Mouse (Mus musculus): ENCODE results near the gene Cyba. TPM values are rescaled to one million over a fixed set of nuclear protein-coding genes. Genes with fewer than 3 reads are reported as not detected.

Cyba gene
- polyA plus RNA-seq, 2 experiments: 71.3 to 146 TPM

DNA sequence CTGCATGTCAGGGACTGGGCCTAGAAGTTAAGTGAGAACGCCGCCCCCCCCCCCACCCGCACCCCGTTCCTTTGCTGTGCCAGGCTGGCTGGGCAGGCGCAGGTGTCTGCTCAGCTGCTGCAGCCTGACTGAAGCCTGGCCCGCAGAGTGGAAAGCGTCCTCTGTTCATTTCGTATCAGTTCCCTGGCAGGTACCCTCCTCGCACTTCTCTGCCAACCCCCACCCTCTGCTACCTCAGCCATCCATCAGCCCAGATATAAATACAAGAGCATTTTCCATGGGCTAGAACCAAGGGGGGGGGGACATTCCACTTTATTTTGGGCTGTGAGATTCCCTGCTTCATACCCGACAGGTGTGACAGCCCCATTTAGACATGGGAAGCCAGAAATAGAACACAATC lies 19.4 kb upstream of the Cyba start:
- Histone ChIP-seq H3K4me3 (ENCODE audit: insufficient read depth in 1 of 2, low read depth in 2 of 2, low read length in 2 of 2) (no peak overlapping the region), H3K4me2 (ENCODE audit: low read depth) (no peak overlapping the region), H3K9ac (replicated peaks) (no peak overlapping the region), H3K9me3 (ENCODE audit: control insufficient read depth, low read length) (no peaks in the 10 kb centered on the region), H3K4me1 (replicated peaks; ENCODE audit: control insufficient read depth in 2 of 2, insufficient read depth in 2 of 2, low read length in 1 of 2) (no peaks in the 10 kb centered on the region; a peak in 1 of 4 replicates), H3K27me3 (ENCODE audit: control insufficient read depth, insufficient read depth, low read length) (no peaks in the 10 kb centered on the region), H3K36me3 (replicated peaks; ENCODE audit: control insufficient read depth, insufficient read depth, low read depth) (no peaks in the 10 kb centered on the region), H3K27ac (no peak overlapping the region)
- TF ChIP-seq CTCF (IDR thresholded peaks at IDR 0.05; ENCODE audit: low read depth) (no peak), EP300 (IDR thresholded peaks at IDR 0.05; ENCODE audit: low read depth) (no peak)
- WGBS (ENCODE audit: insufficient replicate concordance): 74% methylated on average over 10 of the region's 10 CpGs
- ATAC-seq (ENCODE audit: insufficient read depth) (no peak), DNase-seq (ENCODE audit: low read depth in 3 of 3, low spot score in 3 of 3) (no peak)

DNA sequence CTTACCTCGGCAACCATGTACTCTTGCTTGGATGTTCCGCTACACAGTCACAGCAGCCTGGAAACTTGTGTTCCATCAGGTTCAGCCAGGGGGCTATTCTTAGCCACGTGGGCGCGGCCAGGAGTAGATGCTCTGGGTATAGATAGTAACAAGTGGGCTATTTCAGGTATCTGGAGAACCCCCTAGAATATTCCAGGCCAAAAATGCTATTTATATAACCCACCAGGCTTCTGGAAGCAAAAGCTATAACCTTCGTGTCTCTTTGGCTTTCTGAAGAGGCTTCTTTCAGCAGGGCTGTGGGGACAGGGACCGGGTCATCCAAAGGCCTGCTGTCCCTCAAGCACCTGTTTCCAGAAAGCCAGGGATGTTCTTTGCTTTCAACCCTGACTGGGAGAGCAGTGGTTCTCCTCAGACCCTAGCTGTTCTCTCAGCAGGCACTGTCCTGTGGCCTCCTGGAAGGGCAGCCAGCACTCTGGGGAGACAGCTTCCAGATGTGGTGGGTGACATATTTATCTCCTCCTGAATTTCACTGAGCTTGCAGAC lies 18.5 kb upstream of the Cyba start:
- Histone ChIP-seq H3K4me2 (ENCODE audit: low read depth) (no peak overlapping the region), H3K4me3 (ENCODE audit: insufficient read depth in 1 of 2, low read depth in 2 of 2, low read length in 2 of 2) (no peak overlapping the region), H3K27ac (no peak overlapping the region), H3K9ac (replicated peaks) (no peak overlapping the region), H3K36me3 (replicated peaks; ENCODE audit: control insufficient read depth, insufficient read depth, low read depth) (no peaks in the 10 kb centered on the region), H3K27me3 (ENCODE audit: control insufficient read depth, insufficient read depth, low read length) (no peaks in the 10 kb centered on the region), H3K9me3 (ENCODE audit: control insufficient read depth, low read length) (no peaks in the 10 kb centered on the region), H3K4me1 (replicated peaks; ENCODE audit: control insufficient read depth in 2 of 2, insufficient read depth in 2 of 2, low read length in 1 of 2) (no peaks in the 10 kb centered on the region; a peak in 1 of 4 replicates)
- ATAC-seq (ENCODE audit: insufficient read depth) (no peak), DNase-seq (ENCODE audit: low read depth in 3 of 3, low spot score in 3 of 3) (no peak)
- 60% methylated on average over 7 of the region's 7 CpGs for WGBS (ENCODE audit: insufficient replicate concordance)
- TF ChIP-seq CTCF (IDR thresholded peaks at IDR 0.05; ENCODE audit: low read depth): no peak
- no peak for TF ChIP-seq EP300 (IDR thresholded peaks at IDR 0.05; ENCODE audit: low read depth)

DNA sequence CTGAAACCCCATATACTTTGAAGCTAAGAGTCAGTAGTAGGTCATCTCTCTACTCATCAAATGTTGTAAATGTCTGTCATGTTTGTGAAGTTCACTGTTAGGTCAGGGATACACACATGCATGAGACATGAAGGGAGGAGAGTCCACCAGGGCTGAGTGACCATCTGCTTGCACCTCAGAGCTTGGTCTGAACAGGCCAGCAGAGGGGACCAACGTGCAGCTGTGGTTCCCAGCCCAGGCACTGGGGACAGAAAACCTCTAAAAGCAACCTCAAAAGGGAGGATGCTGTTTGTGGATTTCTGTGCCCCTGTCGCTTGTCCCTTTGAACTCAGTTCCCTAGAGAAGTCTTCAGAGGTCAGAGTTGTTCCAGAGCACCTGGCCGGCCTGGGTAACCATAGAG lies 12.5 kb upstream of the Cyba start:
- no peak overlapping the region for H3K4me3 ChIP-seq (ENCODE audit: insufficient read depth in 1 of 2, low read depth in 2 of 2, low read length in 2 of 2)
- no peaks in the 10 kb centered on the region for H3K27me3 ChIP-seq (ENCODE audit: control insufficient read depth, insufficient read depth, low read length)
- WGBS (ENCODE audit: insufficient replicate concordance): 53% methylated on average over 3 of the region's 3 CpGs
- TF ChIP-seq CTCF (IDR thresholded peaks at IDR 0.05; ENCODE audit: low read depth): peak; percentile 51; the same call in 1 of the 2 replicates
- no peak for TF ChIP-seq EP300 (IDR thresholded peaks at IDR 0.05; ENCODE audit: low read depth)
- H3K4me2 ChIP-seq (ENCODE audit: low read depth): peak overlapping the region; percentile 86
- no peak overlapping the region for H3K9ac ChIP-seq (replicated peaks)
- ATAC-seq (ENCODE audit: insufficient read depth): no peak
- no peaks in the 10 kb centered on the region for H3K9me3 ChIP-seq (ENCODE audit: control insufficient read depth, low read length)
- H3K36me3 ChIP-seq (replicated peaks; ENCODE audit: control insufficient read depth, insufficient read depth, low read depth): no peaks in the 10 kb centered on the region
- H3K4me1 ChIP-seq (replicated peaks; ENCODE audit: control insufficient read depth in 2 of 2, insufficient read depth in 2 of 2, low read length in 1 of 2): peaks cover 4 to 10% of the 10 kb centered on the region in 2 experiments; a peak in 3 of 4 replicates
- DNase-seq (ENCODE audit: low read depth in 3 of 3, low spot score in 3 of 3): no peak
- H3K27ac ChIP-seq: no peak overlapping the region

DNA sequence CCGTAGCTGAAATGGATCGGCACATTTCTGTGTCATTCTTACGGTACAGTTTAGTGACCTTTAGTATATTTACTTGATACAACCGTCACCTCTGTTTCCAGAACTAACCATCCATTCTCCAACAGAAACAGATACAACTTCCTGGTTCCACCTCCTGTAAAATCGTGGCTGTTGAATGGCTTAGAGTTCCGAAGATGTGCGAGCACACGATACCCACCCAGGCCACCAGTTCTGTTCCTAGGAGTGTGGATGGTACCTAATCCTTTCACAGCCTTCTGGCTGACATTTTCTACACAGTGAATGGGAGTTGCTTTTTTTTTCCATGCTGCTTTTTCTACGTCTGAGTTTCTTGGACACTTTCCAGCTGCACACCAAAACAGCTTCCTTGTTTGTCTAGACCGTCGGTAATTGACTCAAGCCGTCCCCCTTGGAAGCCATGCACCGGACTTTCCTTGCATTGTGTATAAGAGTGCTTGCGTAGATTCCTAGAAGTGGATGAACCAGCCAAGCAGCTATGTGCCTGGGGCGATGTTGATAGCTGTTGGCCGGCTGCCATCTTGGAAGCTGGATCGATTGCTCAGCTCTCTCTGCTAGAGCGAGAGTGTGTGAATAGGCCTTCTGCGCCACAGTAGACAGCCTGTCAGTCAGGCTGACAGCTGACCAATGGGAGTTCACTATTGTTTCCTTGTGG lies 11.5 kb upstream of the Cyba start:
- Histone ChIP-seq H3K27me3 (ENCODE audit: control insufficient read depth, insufficient read depth, low read length) (no peaks in the 10 kb centered on the region), H3K4me1 (replicated peaks; ENCODE audit: control insufficient read depth in 2 of 2, insufficient read depth in 2 of 2, low read length in 1 of 2) (peaks cover 4 to 10% of the 10 kb centered on the region in 2 experiments; a peak in 3 of 4 replicates), H3K4me2 (ENCODE audit: low read depth) (peak overlapping the region; percentile 86), H3K9me3 (ENCODE audit: control insufficient read depth, low read length) (no peaks in the 10 kb centered on the region), H3K4me3 (ENCODE audit: insufficient read depth in 1 of 2, low read depth in 2 of 2, low read length in 2 of 2) (peak overlapping the region; percentile 66 to 70), H3K9ac (replicated peaks) (peak overlapping the region; percentile 65), H3K36me3 (replicated peaks; ENCODE audit: control insufficient read depth, insufficient read depth, low read depth) (no peaks in the 10 kb centered on the region), H3K27ac (peak overlapping the region; percentile 21)
- DNase-seq (ENCODE audit: low read depth in 3 of 3, low spot score in 3 of 3) (peak; percentile 57 to 60 (median 58)), ATAC-seq (ENCODE audit: insufficient read depth) (peak; percentile 12; the same call in 1 of the 2 replicates)
- TF ChIP-seq EP300 (IDR thresholded peaks at IDR 0.05; ENCODE audit: low read depth) (no peak), CTCF (IDR thresholded peaks at IDR 0.05; ENCODE audit: low read depth) (no peak)
- WGBS (ENCODE audit: insufficient replicate concordance): 10% methylated on average over 19 of the region's 19 CpGs

DNA sequence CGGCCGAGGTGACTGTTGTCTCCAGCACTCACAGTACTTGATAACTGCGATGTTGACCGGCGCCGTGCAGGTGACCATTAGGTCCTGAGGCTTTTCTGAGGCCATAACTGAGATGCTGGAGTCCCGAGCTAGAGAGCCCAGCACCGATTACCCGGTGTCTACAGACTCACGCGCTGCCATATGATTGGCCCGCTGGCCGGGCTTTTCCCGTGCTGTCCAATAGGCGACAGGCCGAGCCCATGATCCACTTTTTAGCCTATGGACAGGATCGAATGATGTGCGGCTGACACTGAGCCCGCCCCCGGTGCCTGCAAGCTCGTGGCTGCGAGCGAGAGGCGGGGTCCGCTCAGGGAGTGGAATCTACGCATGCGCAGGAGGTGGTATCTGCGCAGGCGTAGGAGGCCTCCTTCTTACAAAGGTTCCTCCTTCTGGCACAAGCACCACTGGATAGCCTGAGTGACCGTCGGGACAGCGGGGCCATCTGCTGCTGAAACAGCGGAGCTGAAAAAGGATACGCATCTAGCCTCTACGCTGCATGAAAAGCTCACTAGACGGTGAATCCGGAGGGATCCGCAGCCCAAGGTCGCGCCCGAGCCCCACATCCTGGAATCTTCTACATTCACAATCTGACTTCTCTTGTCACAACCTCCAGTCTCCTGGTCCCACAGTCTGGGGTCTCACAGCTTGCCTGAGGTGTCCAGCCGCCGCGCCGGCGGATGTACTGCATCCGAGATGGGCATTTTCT lies 10.7 kb upstream of the Cyba start, which contains the start of gene Mvd:
Gene Mvd, minus strand, starts transcription at position 161 of the 745 bp plus-strand sequence.
- DNase-seq (ENCODE audit: low read depth in 3 of 3, low spot score in 3 of 3) (peak; percentile 97), ATAC-seq (ENCODE audit: insufficient read depth) (peak; percentile 98)
- Histone ChIP-seq H3K27me3 (ENCODE audit: control insufficient read depth, insufficient read depth, low read length) (no peaks in the 10 kb centered on the region), H3K9me3 (ENCODE audit: control insufficient read depth, low read length) (no peaks in the 10 kb centered on the region), H3K27ac (peak within 1 kb of the TSS; percentile 21), H3K4me3 (ENCODE audit: insufficient read depth in 1 of 2, low read depth in 2 of 2, low read length in 2 of 2) (peak within 1 kb of the TSS; percentile 70 to 76), H3K4me1 (replicated peaks; ENCODE audit: control insufficient read depth in 2 of 2, insufficient read depth in 2 of 2, low read length in 1 of 2) (peaks cover 4 to 10% of the 10 kb centered on the region in 2 experiments; a peak in 3 of 4 replicates), H3K9ac (replicated peaks) (peak within 1 kb of the TSS; percentile 65), H3K36me3 (replicated peaks; ENCODE audit: control insufficient read depth, insufficient read depth, low read depth) (no peaks in the 10 kb centered on the region), H3K4me2 (ENCODE audit: low read depth) (peak within 1 kb of the TSS; percentile 86)
- WGBS (ENCODE audit: insufficient replicate concordance): under 1% methylated on average over 47 of the region's 47 CpGs
- TF ChIP-seq CTCF (IDR thresholded peaks at IDR 0.05; ENCODE audit: low read depth) (no peak), EP300 (IDR thresholded peaks at IDR 0.05; ENCODE audit: low read depth) (no peak)

Measured in liver, embryonic 14.5 days (tissue).